13 mouse cellular contexts compared by ENCODE assay signal in genomic region chrX:94657734-94658133, GRCm38 (mm10).
"Had no signal": no experiment of that assay in that cellular context is flagged by ENCODE, and none has a peak within 500 bp of the region (broad histone marks: within the 10 kb centered on the region; RNA-seq: fewer than 3 reads in every experiment).

No protein-coding gene starts in this region.

- H3K27ac ChIP-seq: left cerebral cortex, adult 2 months; limb, embryonic 10.5 days; liver, embryonic 13.5 days; lung, embryonic 15.5 days; midbrain, embryonic 15.5 days; neural tube, embryonic 12.5 days had no signal

- H3K9me3 ChIP-seq: limb, embryonic 10.5 days; liver, embryonic 13.5 days; lung, embryonic 15.5 days; midbrain, embryonic 15.5 days; neural tube, embryonic 12.5 days had no signal

- ATAC-seq: liver, postnatal 0 days; midbrain, embryonic 15.5 days had no signal

- H3K36me3 ChIP-seq: limb, embryonic 10.5 days; liver, embryonic 13.5 days; lung, embryonic 15.5 days; midbrain, embryonic 15.5 days; neural tube, embryonic 12.5 days had no signal

- H3K27me3 ChIP-seq: liver, embryonic 13.5 days; midbrain, embryonic 15.5 days; neural tube, embryonic 12.5 days had no signal

- DNase-seq: kidney, adult 11 months; kidney, postnatal 25 days; liver, embryonic 13.5 days; liver, postnatal 0 days; retina, postnatal 1 day; right cerebral cortex, postnatal 14 days; thymus, postnatal 4 days had no signal

- H3K9ac ChIP-seq: liver, embryonic 13.5 days; liver, postnatal 0 days; lung, embryonic 15.5 days; midbrain, embryonic 15.5 days; neural tube, embryonic 12.5 days had no signal

- H3K4me2 ChIP-seq: liver, embryonic 13.5 days; lung, embryonic 15.5 days; midbrain, embryonic 11.5 days; midbrain, embryonic 15.5 days; neural tube, embryonic 12.5 days had no signal

- H3K4me3 ChIP-seq: left cerebral cortex, adult 2 months; limb, embryonic 10.5 days; liver, embryonic 13.5 days; lung, embryonic 15.5 days; midbrain, embryonic 15.5 days; neural tube, embryonic 12.5 days had no signal

- H3K4me1 ChIP-seq: limb, embryonic 10.5 days; liver, embryonic 13.5 days; lung, embryonic 15.5 days; midbrain, embryonic 15.5 days; neural tube, embryonic 12.5 days had no signal
